Mouse (Mus musculus) liver, embryonic 13.5 days (tissue): ENCODE results near the gene Catip. TPM values are rescaled to one million over a fixed set of nuclear protein-coding genes. Genes with fewer than 3 reads are reported as not detected.
A peak's percentile ranks its signal among the peaks of the same experiment; 100 is the strongest.

ENCODE experiments used
- ATAC-seq: fragments of 200-750 bp; cut with Nextera tagmentation; 2 replicates; pipeline ENCODE4 v1.8.0; 2017; ENCODE audit warnings: low read depth, mild to moderate bottlenecking, moderate number of reproducible peaks, moderate library complexity
- DNase-seq: peaks from one replicate; pipeline ENCODE4 v3.0.0; 2022
- H3K27ac ChIP-seq: fragments of 300-500 bp; sonication (generic); 2 replicates; pipeline ENCODE4 v1.5.1; 2015; ENCODE audit warnings: moderate library complexity, mild to moderate bottlenecking, inconsistent platforms
- H3K27me3 ChIP-seq: fragments of 300-500 bp; sonication (generic); 2 replicates; pipeline ENCODE4 v1.6.1; 2015; ENCODE audit warnings: mild to moderate bottlenecking, inconsistent platforms
- H3K36me3 ChIP-seq: fragments of 300-500 bp; sonication (generic); 2 replicates; pipeline ENCODE4 v1.6.1; 2015; ENCODE audit warnings: mild to moderate bottlenecking, inconsistent platforms
- H3K4me1 ChIP-seq: fragments of 300-500 bp; sonication (generic); replicated peaks from 2 replicates; pipeline ENCODE4 v1.6.1; 2015; ENCODE audit warnings: inconsistent platforms
- H3K4me2 ChIP-seq: fragments of 300-500 bp; sonication (generic); 2 replicates; pipeline ENCODE4 v1.6.1; 2015; ENCODE audit warnings: inconsistent platforms, mild to moderate bottlenecking, moderate library complexity
- H3K4me3 ChIP-seq: fragments of 300-500 bp; sonication (generic); replicated peaks from 2 replicates; pipeline ENCODE4 v1.5.1; 2015; ENCODE audit warnings: mild to moderate bottlenecking, inconsistent platforms
- H3K9ac ChIP-seq: fragments of 300-500 bp; sonication (generic); 2 replicates; pipeline ENCODE4 v1.6.1; 2015; ENCODE audit warnings: mild to moderate bottlenecking, inconsistent platforms
- H3K9me3 ChIP-seq: fragments of 300-500 bp; sonication (generic); replicated peaks from 2 replicates; pipeline ENCODE4 v1.6.1; 2016; ENCODE audit warnings: inconsistent platforms
- WGBS: fragments of 180-500 bp; shearing (Covaris S2); methylation state at CpG from one replicate; pipeline ENCODE4 v1.1.7; 2015; ENCODE audit not compliant: insufficient replicate concordance; 5-methylcytosine and 5-hydroxymethylcytosine counted together
- polyA plus RNA-seq: library from polyadenylated mRNA; unstranded; fragments of >200 nt; fragmentation: Nextera tagmentation; extraction: Ambion mirVana; gene quantifications from 2 replicates; pipeline ENCODE4 v1.2.1, GENCODE M21; 2015

Gene Catip
- polyA plus RNA-seq, 1 experiment from 2014 or later, result 0.13 TPM

DNA sequence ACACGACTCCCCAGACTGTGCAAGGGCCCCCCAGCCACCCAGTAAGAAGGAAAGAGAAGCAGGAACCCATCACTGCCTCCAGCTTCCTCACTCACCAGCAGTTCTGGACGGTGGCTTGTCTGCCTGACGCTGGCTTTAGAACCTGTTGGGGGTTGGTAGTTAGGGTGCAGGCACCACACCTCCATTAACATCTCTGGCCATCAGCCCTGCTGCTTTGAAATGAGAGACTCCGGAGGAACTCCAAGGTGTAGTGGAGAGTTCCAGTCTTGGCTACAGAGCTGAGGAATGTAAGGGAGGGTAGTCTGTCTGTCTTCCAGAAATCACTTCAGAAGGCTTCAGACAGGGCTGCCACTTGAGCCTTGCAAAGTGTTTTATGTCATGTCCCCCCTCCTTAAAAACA is 8.1 kb downstream of the Catip start:
- H3K9ac ChIP-seq, result no peak overlapping the region
- H3K27me3 ChIP-seq, result 0 out of 2 replicates have a peak, but pooled peaks cover 4% of the 10 kb centered on the region
- H3K9me3 ChIP-seq, result no peaks in the 10 kb centered on the region
- no peak overlapping the region for H3K4me3 ChIP-seq
- H3K36me3 ChIP-seq, result no peaks in the 10 kb centered on the region
- ATAC-seq, result no peak
- 30% methylated on average over 4 of the region's 4 CpGs for WGBS
- peaks cover 25% of the 10 kb centered on the region for H3K4me1 ChIP-seq
- DNase-seq, result no peak
- H3K27ac ChIP-seq, result no peak overlapping the region
- H3K4me2 ChIP-seq, result no peak overlapping the region

DNA sequence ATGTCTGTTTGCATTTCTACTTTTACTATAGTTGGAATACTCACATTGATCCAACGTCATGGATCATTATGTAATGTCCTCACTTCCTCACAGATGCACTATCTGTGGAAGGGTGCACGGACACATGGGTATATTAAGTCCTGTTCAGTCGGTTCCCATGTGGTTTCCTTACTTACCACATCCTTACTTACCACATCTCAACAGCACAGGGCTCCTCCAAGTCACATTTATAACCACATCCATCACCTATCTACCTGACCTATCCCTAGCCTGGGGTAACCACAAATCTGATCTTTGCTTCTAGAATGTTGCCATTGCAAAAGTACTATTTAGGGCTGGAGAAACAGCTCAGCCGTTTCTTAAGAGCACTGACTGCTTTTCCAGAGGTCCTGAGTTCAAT is 11.5 kb downstream of the Catip start:
- Histone ChIP-seq H3K4me2 (no peak overlapping the region), H3K9me3 (no peaks in the 10 kb centered on the region), H3K36me3 (no peaks in the 10 kb centered on the region), H3K4me3 (no peak overlapping the region), H3K4me1 (peaks cover 31% of the 10 kb centered on the region), H3K27me3 (no peaks in the 10 kb centered on the region), H3K9ac (no peak overlapping the region), H3K27ac (no peak overlapping the region)
- DNase-seq (no peak), ATAC-seq (no peak)
- 15% methylated on average over 4 of the region's 4 CpGs for WGBS

DNA sequence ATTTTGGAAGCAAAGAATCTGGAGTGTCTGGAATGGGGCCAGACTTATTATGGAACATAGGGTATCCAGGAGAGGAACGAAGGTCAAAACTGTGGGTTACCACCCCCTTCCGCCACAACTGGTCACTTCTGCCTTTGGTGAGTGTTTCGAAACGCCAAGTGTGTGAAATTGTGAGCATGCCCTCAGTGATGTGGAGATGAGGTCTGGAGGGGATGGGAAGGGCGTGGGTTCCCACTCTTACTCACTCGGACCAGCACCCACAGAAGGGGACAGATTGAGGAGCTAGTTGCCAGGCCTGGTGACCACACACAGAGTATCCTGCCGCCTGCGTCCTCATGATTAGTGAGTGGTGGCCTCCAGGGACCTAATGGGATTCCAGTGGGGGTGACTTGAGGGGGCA is 13.1 kb downstream of the Catip start, which contains the start of gene Slc11a1:
Gene Slc11a1 (plus strand): TSS at position 216 of the 400 bp plus-strand sequence.
- 34% methylated on average over 8 of the region's 8 CpGs for WGBS
- no peaks in the 10 kb centered on the region for H3K9me3 ChIP-seq
- ATAC-seq (no peak), DNase-seq (no peak)
- H3K9ac ChIP-seq, result no peak within 1 kb of the TSS
- H3K36me3 ChIP-seq, result no peaks in the 10 kb centered on the region
- no peak within 1 kb of the TSS for H3K4me3 ChIP-seq
- H3K27me3 ChIP-seq, result no peaks in the 10 kb centered on the region
- H3K4me1 ChIP-seq, result peaks cover 40% of the 10 kb centered on the region
- no peak within 1 kb of the TSS for H3K27ac ChIP-seq
- H3K4me2 ChIP-seq, result no peak within 1 kb of the TSS

DNA sequence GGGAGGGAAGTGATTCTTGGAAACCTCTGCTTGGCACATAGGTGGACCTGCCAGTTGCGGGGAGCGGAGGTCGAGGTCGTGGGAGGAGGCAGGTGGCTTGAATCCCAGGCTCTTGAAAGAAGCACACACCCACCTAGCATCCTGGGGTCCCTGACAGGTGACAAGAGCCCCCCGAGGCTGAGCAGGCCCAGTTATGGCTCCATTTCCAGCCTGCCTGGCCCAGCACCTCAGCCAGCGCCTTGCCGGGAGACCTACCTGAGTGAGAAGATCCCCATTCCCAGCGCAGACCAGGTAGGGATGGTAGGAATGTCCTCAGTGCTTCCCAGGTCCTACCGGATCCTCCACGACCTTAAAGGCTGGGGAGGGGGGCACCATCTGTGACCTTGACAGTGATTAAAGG is 13.7 kb downstream of the Catip start:
- WGBS, result 69% methylated on average over 10 of the region's 10 CpGs
- Histone ChIP-seq H3K4me3 (no peak overlapping the region), H3K36me3 (no peaks in the 10 kb centered on the region), H3K4me2 (no peak overlapping the region), H3K27ac (no peak overlapping the region), H3K9ac (no peak overlapping the region), H3K27me3 (no peaks in the 10 kb centered on the region), H3K9me3 (no peaks in the 10 kb centered on the region), H3K4me1 (peaks cover 45% of the 10 kb centered on the region)
- DNase-seq (no peak), ATAC-seq (no peak)

DNA sequence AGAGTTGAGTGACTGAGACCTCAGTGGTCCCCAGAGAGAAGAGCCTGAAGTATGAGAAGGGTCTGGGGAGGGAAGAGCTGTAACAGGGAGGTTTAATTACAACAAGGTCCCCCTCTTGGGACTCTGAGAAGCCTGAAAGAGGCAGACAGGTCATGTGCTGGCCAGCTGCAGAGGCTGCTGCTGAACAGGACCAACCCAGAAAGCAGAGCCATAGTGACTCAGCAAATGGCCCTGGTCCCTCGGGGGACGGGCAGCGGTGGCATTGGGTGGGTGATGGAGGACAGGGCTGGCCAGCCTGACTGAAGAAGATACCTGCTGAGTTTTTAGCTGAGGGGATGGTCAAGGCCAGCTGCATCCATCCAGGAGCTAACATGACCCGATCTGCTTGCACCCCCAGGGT is 14.5 kb downstream of the Catip start:
- DNase-seq (no peak), ATAC-seq (no peak)
- Histone ChIP-seq H3K4me3 (no peak overlapping the region), H3K27me3 (no peaks in the 10 kb centered on the region), H3K4me1 (peaks cover 46% of the 10 kb centered on the region), H3K27ac (no peak overlapping the region), H3K4me2 (no peak overlapping the region), H3K9me3 (no peaks in the 10 kb centered on the region), H3K9ac (no peak overlapping the region), H3K36me3 (no peaks in the 10 kb centered on the region)
- 48% methylated on average over 4 of the region's 4 CpGs for whole genome bisulfite sequencing

DNA sequence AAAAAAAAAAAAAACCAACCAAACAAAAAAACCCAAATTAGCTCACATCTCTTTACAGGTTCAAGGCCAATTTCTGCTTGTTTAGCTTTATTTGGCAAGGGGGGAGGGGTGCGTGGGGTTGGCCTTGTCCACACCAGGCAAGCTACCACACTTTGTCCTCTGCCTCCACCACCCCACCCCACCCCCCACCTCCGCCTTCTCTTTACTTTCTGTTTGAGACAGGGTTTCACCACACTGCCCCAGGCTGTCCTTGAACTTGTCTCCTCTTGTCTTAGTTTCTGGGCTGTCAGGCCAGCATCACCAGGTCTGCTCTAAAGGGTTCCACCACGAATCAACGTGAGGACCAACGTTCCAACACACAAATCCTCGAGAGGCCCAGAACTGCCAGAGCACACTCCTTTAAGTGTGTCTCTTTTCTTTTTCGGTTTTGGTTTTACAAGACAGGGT is 17.2 kb downstream of the Catip start:
- 62% methylated on average over 7 of the region's 7 CpGs for whole genome bisulfite sequencing

DNA sequence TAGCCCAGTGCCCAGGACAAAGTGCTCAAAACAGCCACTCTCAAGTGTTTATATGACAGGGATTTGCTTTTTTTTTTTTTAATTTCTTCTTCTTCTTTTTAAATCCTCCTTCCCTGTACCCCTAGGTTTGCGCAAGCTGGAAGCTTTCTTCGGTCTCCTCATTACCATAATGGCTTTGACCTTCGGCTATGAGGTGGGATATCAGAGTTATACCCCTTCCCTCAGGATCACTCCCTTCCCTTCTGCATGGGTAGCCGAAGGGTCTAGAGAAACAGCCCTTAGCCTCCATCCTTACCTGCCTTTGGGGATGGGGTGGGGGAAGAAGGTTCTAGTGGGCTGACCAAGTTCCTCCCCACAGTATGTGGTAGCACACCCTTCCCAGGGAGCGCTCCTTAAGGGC is 18.6 kb downstream of the Catip start:
- no peaks in the 10 kb centered on the region for H3K36me3 ChIP-seq
- no peak overlapping the region for H3K4me3 ChIP-seq
- 66% methylated on average over 5 of the region's 5 CpGs for WGBS
- no peaks in the 10 kb centered on the region for H3K27me3 ChIP-seq
- peaks cover 72% of the 10 kb centered on the region for H3K4me1 ChIP-seq
- H3K9me3 ChIP-seq, result no peaks in the 10 kb centered on the region
- no peak for DNase-seq
- H3K9ac ChIP-seq, result no peak overlapping the region
- no peak overlapping the region; the same call in 1 of the 2 replicates for H3K27ac ChIP-seq
- H3K4me2 ChIP-seq, result no peak overlapping the region
- no peak for ATAC-seq

More for the DNA sequence above, 17.2 kb downstream of the Catip start:
- Histone ChIP-seq H3K4me1 (peaks cover 68% of the 10 kb centered on the region), H3K27ac (peak overlapping the region; percentile 29; the same call in 1 of the 2 replicates), H3K36me3 (no peaks in the 10 kb centered on the region), H3K9me3 (no peaks in the 10 kb centered on the region), H3K9ac (no peak overlapping the region), H3K4me3 (no peak overlapping the region), H3K4me2 (peak overlapping the region; percentile 28), H3K27me3 (no peaks in the 10 kb centered on the region)
- ATAC-seq (no peak; the same call in 1 of the 2 replicates), DNase-seq (no peak)

DNA sequence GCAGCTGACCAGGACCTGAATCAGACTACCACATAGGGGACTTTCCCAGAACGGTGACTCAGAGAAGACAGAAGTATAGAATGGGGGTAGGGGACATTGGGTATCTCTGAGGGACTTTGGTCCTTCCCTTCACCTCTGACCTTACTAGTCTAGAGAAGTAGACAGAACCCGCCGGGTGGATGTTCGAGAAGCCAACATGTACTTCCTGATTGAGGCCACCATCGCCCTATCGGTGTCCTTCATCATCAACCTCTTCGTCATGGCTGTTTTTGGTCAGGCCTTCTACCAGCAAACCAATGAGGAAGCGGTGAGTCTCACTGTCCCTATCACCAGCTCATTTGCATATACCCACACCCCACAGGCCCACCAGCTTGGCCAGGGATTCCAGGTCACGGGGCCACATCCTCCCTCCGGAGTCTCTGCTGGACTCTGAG is 19.7 kb downstream of the Catip start:
- ATAC-seq (no peak), DNase-seq (no peak)
- Histone ChIP-seq H3K27me3 (no peaks in the 10 kb centered on the region), H3K9me3 (no peaks in the 10 kb centered on the region), H3K4me3 (no peak overlapping the region), H3K4me1 (peaks cover 65% of the 10 kb centered on the region), H3K27ac (no peak overlapping the region), H3K36me3 (no peaks in the 10 kb centered on the region), H3K9ac (no peak overlapping the region), H3K4me2 (no peak overlapping the region)
- WGBS, result 40% methylated on average over 10 of the region's 10 CpGs

DNA sequence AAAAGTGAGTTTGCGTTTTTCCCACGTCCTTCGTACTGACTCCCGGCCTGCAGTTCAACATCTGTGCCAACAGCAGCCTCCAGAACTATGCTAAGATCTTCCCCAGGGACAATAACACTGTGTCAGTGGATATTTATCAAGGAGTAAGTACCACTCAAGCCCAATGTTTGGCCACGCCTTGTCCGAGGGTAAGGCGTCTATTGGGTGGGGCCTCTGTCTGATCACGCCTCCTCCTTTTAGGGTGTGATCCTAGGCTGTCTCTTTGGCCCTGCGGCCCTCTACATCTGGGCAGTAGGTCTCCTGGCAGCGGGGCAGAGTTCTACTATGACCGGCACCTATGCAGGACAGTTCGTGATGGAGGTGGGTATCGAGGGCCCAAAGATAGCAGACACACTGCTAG is 21.5 kb downstream of the Catip start:
- H3K9me3 ChIP-seq, result no peaks in the 10 kb centered on the region
- DNase-seq, result no peak
- peaks cover 75% of the 10 kb centered on the region for H3K4me1 ChIP-seq
- H3K36me3 ChIP-seq, result no peaks in the 10 kb centered on the region
- H3K27me3 ChIP-seq, result no peaks in the 10 kb centered on the region
- H3K9ac ChIP-seq, result no peak overlapping the region
- no peak overlapping the region for H3K4me2 ChIP-seq
- no peak overlapping the region for H3K4me3 ChIP-seq
- WGBS, result 65% methylated on average over 13 of the region's 13 CpGs
- no peak for ATAC-seq
- no peak overlapping the region for H3K27ac ChIP-seq

DNA sequence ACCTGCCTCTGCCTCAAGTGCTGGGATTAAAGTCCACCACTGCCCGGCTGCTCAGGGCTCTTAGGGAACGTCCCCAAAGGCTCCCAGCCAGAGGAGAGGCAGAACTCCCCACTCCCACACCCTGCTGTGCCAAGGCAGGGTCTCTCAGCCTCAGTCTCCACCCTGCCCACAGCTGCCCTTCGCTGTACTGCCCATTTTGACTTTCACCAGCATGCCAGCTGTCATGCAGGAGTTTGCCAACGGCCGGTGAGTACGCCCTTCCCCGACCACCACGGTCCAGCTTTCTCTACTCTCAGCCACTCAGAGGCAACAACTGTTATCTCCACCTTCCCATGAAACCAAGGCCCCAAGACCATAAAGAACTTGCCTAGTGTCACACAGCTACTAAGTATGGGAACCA is 22.6 kb downstream of the Catip start:
- WGBS, result 68% methylated on average over 8 of the region's 8 CpGs
- H3K36me3 ChIP-seq, result no peaks in the 10 kb centered on the region
- ATAC-seq, result no peak

DNA sequence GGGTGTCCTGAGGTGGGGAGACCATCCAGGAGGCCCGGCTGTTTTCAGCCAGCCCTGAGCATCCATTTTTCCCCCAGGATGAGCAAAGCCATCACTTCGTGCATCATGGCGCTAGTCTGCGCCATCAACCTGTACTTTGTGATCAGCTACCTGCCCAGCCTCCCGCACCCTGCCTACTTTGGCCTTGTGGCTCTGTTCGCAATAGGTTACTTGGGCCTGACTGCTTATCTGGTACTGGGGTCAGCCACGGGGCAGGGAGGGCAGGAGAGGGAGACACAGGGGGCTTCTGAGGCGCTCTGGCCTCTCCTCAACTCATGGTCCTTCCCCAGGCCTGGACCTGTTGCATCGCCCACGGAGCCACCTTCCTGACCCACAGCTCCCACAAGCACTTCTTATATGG is 23.2 kb downstream of the Catip start:
- ATAC-seq, result no peak
- Histone ChIP-seq H3K4me3 (no peak overlapping the region), H3K9me3 (no peaks in the 10 kb centered on the region), H3K9ac (no peak overlapping the region), H3K4me1 (peaks cover 74% of the 10 kb centered on the region), H3K27ac (no peak overlapping the region), H3K36me3 (no peaks in the 10 kb centered on the region), H3K27me3 (no peaks in the 10 kb centered on the region), H3K4me2 (no peak overlapping the region)
- 81% methylated on average over 10 of the region's 10 CpGs for WGBS
- DNase-seq, result no peak

More for the DNA sequence above, 22.6 kb downstream of the Catip start:
- H3K9me3 ChIP-seq, result no peaks in the 10 kb centered on the region
- no peak for DNase-seq
- no peak overlapping the region for H3K27ac ChIP-seq
- H3K4me1 ChIP-seq, result peaks cover 74% of the 10 kb centered on the region
- H3K27me3 ChIP-seq, result no peaks in the 10 kb centered on the region
- no peak overlapping the region for H3K9ac ChIP-seq
- no peak overlapping the region for H3K4me3 ChIP-seq
- H3K4me2 ChIP-seq, result no peak overlapping the region

DNA sequence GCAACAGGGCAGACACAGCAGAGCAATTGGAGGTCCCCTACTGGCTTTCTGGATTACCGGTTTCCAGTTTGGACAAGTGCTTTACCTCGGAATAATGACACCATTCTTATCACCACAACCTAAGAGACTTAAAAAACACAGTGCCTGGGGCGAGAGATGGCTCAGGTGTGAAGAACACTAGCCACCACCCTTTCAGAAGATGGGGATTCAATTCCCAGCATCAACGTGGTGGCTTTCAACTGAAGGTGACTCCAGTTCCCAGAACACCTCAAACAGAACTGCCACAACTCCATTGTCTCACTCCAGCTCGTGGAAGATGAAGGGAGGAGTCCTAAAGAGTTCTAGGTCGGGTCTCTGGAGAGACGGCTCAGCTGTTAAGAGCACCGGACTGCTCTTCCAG is 23.6 kb downstream of the Catip start:
- no peaks in the 10 kb centered on the region for H3K36me3 ChIP-seq
- DNase-seq (no peak), ATAC-seq (no peak)
- H3K9me3 ChIP-seq, result no peaks in the 10 kb centered on the region
- no peaks in the 10 kb centered on the region for H3K27me3 ChIP-seq
- H3K4me2 ChIP-seq, result no peak overlapping the region
- peaks cover 74% of the 10 kb centered on the region for H3K4me1 ChIP-seq
- no peak overlapping the region for H3K4me3 ChIP-seq
- no peak overlapping the region for H3K27ac ChIP-seq
- H3K9ac ChIP-seq, result no peak overlapping the region
- 75% methylated on average over 8 of the region's 8 CpGs for WGBS
